Mouse (Mus musculus) kidney, adult 8-10 months (tissue): Measurements from ENCODE around the gene Mrps17.

Source experiments
- DNase-seq, 2 experiments: peaks; one replicate each; pipeline ENCODE4 v3.0.0; 2022

The Mrps17 gene

GRCm38 (mm10) chr5:129742903-129743488 is 27.7 kb downstream of the Mrps17 start:
- no peak for DNase-seq

- no peak for DNase-seq
Measured at GRCm38 (mm10) chr5:129744050-129744449, 28.8 kb downstream of the Mrps17 start.

DNA sequence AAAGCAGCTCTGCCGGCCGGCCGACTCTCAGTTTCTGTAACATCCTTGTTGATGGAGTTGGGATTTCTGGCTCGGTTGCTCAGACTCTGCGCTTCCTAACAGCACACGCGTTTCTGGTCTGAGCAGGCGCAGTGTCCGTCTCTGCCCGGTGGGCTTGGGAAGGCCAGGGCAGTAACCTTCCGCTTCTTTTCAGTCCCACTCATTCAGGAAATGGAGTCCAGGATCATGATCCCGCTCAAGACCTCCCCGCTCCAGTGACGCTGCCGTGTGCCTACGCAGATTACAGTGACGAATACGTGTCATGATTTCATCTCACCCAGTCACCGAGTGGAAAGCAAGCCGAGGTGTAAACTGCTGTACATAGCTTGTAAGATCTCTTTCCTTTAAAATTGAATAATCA is 41.6 kb downstream of the Mrps17 start:
- no peak for DNase-seq

- DNase-seq = peak; percentile 60 to 79
Measured at GRCm38 (mm10) chr5:129759929-129760480, 44.7 kb downstream of the Mrps17 start.

DNA sequence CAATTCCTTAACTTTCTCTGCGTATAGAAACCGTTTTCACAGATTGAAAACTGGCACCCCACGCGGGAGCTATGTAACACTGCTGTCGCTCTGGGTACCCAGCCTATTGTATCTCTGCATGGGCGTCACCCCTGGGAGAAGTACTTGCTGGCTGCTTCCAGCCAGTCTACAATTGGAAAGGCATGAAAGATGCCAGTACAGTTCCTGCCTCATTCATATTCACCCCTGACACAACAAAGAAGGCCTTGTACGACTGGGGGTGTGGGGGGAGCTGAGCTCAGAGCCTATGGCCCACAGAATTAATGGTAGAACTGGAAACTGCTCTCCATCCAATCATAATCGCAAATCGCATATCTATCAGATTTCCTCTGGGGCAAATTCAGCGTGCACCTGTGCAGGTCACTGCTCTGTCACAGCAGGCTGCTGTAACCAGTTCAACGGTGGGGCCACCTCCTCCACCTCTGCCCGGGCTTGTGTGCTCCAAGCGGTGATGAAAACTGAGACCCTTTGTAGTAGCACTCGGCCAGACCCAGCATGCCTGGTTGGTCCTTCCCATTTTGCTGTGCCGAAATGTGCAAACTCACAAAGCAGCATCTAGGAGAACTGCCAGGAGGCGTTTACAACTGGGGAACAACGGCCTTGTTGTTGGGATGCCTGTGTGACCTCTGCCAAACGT is 46.7 kb downstream of the Mrps17 start:
- DNase-seq = no peak

- peak; percentile 77 to 84 for DNase-seq
Measured at GRCm38 (mm10) chr5:129770443-129771355, 55.4 kb downstream of the Mrps17 start.
